Mouse (Mus musculus) megakaryocyte, adult 5-6 weeks (primary cell): ENCODE measurements around the gene Olfr559. TPM values are rescaled to one million over a fixed set of nuclear protein-coding genes. Genes with fewer than 3 reads are reported as not detected.

Source experiments
- ATAC-seq: 2 replicates; pipeline ENCODE4 v1.8.0; 2016; ENCODE audit warnings: mild to moderate bottlenecking, inconsistent platforms; ENCODE audit not compliant: poor library complexity, severe bottlenecking
- total RNA-seq, 2 experiments: library from RNA; stranded (forward) in 1 of 2; stranded (reverse) in 1 of 2; fragments of 153-499, 151-499 nt in 1 of 2; fragments of 221-1000, 200-1000 nt in 1 of 2; gene quantifications; 2 replicates each; pipeline versions ENCODE4 v1.2.3 to v1.2.4; 2015 to 2017

Gene Olfr559
- not detected in 2 replicates for total RNA-seq (2015)
- total RNA-seq (2017), result not detected in 2 replicates

DNA sequence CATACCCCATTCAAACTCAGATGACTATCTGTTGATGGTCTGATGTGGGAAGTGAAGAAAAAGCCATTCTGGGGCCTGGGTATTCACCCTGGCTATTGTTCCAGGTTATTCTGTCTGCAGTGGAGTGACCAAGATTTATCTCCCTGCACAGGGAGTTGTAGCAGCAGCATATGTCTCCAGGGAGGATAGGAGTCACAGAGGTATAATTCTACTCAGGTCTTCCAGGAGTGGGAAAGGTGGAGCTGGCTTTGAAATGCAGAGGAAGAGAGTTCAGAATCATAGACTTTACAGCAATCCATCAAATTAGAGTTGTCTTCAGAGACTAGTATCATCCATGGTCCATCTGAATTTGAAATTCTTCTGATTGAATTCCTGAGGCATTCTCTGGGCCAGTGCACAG, at the start of gene Olfr559:
Olfr559 (minus strand) TSS at position 101 of the 400 bp plus-strand sequence.
- no peak for ATAC-seq

DNA sequence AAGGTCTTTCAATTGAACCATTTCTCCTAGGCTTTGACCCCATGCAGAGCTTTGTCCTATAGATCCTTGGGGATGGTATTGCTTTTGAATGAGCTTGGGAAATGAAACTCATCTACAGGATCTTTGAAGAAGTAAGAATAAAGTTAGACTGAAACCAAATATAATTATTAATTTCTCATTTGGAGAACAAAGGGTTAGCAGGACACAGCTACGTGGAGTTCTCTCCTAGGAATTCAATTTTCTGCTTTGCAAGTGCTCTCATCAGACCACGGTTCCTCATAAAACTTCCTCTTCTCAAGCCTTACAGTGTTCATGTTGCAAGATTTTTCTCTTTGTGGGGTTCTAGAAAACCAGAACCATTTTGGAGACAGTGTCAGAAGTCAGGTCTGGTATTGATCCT, 43.6 kb upstream of the Olfr559 start, which contains the start of gene Olfr561:
Olfr561 (plus strand) TSS at position 301 of the 400 bp plus-strand sequence.
- no peak for ATAC-seq

GRCm38 (mm10) chr7:102759266-102759665, 32.0 kb upstream of the Olfr559 start, which contains the start of the genes Olfr560 and Olfr78:
TSS of gene Olfr560 (minus strand) at chr7:102759366.
TSS of gene Olfr78 (minus strand) at chr7:102759471.
- ATAC-seq, result no peak

GRCm38 (mm10) chr7:102752086-102752485, 24.8 kb upstream of the Olfr559 start:
- no peak for ATAC-seq

DNA sequence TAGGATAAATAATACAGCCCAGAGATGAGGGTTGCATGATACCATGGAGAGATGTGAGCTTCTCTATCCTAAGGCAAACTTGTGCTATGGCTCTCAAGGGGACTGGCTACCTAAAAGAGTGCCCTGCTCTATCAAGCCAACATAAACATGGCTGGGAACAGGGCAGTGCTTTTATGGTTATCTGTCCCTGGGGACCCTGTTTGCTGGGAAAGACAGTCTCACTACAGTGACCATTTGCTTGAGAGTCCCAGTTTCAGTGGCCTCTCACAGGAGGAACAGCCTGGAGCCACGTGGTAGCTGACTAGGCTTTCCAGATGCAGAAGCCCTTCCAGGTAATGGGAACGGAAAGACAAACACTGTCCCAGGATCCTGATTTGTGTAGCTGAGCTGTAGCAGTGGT, 10.4 kb upstream of the Olfr559 start:
- ATAC-seq, result no peak

- no peak for ATAC-seq
Observed at GRCm38 (mm10) chr7:102733793-102734192, 6.5 kb upstream of the Olfr559 start.

DNA sequence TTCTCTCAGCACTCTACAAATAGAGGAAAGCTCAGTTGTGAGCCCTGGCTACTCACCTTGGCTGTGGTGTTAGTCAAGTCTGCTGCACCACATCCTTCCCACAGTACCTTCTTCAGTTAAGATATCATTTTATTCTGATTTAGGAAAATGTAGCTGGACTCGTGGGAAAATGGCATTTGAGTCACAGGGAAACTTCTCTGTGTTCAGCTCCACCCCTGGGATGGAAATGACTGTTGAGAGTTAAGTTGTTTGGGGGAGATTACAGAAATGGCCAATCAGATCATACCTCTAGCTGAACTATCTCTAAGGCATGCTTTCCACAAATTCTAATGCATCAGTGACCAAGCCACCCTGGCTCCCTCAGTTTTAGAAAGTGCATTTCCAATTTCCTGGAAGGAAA, 8.3 kb downstream of the Olfr559 start, which contains the start of gene Olfr33:
Olfr33 (minus strand) TSS at position 101 of the 400 bp plus-strand sequence.
- ATAC-seq, result no peak

GRCm38 (mm10) chr7:102701915-102702314, 25.4 kb downstream of the Olfr559 start, which contains the start of gene Olfr558:
TSS of gene Olfr558 (plus strand) at chr7:102702215.
- no peak for ATAC-seq

- ATAC-seq, result no peak
Observed at GRCm38 (mm10) chr7:102698461-102698860, 28.8 kb downstream of the Olfr559 start.

DNA sequence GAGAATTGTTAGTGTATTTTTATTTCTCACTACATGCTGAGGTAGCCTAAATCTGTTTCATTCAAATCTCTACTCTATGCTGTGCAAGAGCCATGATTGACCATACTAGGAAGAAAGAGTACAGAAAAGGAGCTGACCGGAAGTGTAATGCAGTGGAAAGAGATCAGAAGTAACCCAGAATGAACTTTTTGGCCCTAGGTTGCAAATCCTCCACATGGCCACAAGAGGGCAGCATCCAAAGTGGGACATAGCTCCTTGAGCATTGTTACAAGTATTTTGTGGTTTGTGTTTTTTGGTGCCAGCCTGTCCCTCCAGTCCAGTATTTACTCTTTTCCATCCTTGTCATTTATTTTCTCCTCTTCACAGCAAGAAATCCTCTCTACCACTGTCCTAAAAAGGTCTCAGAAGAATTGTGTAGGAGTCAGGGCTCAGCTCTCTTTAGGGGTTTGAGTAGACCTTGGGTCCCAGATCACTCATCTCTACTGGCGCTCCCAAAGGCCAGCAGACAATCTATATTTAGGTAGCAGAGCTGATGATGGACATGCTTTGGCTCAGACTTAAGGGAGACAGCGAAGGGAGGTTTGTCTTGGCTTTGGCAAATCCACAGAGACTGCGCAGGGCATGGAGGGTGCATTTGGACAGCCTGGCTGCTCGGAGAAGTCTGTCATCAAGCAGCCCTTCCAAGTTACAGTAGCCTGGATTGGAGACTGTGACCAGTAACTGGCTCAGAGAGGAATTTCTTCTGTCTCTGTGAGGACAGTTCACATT, 31.7 kb downstream of the Olfr559 start, which contains the start of gene Olfr557:
Olfr557 (plus strand) TSS at position 553 of the 768 bp plus-strand sequence.
- peak; percentile 89 for ATAC-seq

DNA sequence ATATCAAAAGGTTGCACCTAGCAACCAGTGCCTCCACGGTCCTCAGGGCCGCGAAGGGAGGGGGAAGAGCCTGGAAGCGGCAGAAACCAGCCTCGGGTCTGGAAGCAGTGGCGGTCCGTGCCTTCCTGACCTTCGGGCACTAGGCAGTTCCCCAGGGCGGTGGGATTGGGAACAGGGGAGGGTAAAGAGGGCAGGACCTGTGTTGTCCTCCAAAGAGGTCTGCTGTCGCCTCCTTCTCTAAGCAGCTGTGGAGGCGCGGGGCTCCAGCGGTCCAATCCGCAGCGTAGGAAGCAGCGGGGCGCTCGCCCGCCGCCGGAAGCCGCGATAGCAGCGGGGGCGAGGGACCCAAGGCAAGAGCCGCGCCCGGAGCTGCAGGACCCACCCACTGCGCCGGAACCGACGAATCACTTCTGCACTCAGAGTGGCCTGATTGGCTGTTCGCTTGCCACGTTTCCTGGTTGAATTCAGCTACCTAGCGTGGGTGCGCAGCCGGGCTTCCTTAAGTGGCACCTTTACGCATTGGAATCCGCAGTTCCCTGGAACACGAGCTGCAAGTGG, 40.3 kb downstream of the Olfr559 start, which contains the start of gene Trim68:
Trim68 (minus strand) TSS at position 384 of the 558 bp plus-strand sequence.
- peak; percentile 99 for ATAC-seq

GRCm38 (mm10) chr7:102681916-102682315, 45.4 kb downstream of the Olfr559 start:
- no peak for ATAC-seq

DNA sequence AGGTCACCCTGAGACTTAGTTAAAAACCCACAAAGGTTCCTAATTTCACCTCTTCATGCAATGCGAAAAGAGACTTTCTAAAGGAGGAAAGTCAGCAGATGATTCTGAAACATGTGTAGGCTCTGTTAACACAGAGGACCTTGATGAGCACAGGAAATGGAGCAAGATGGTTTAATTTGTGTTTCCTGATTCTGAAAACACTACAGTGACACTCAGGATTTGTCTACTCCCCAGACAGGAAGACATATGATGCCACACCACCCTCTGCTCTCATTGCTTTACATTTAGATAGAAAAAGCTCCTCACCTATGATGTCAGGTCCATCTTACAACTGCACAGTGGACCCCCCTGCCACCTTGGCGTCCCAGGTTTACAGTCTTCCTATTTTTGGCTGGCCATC, 51.1 kb downstream of the Olfr559 start:
- peak; percentile 78 for ATAC-seq

Other genes starting within 250 kb of the Olfr559 start
Only the 30 nearest of the 33 such genes appear.
- not detected in 2 replicates for gene Olfr545, start 227.9 kb downstream of the Olfr559 start, total RNA-seq (2015)
- gene Olfr545, start 227.9 kb downstream of the Olfr559 start, total RNA-seq (2017), result not detected in 2 replicates
- not detected in 2 replicates for gene Olfr547, start 192.7 kb downstream of the Olfr559 start, total RNA-seq (2015)
- not detected in 2 replicates for gene Olfr547, start 192.7 kb downstream of the Olfr559 start, total RNA-seq (2017)
- not detected in 2 replicates for gene Olfr548-ps1, start 186.6 kb downstream of the Olfr559 start, total RNA-seq (2015)
- not detected in 2 replicates for gene Olfr548-ps1, start 186.6 kb downstream of the Olfr559 start, total RNA-seq (2017)
- gene Olfr549, start 177.6 kb downstream of the Olfr559 start, total RNA-seq (2015), result not detected in 2 replicates
- gene Olfr549, start 177.6 kb downstream of the Olfr559 start, total RNA-seq (2017), result not detected in 2 replicates
- gene Trim21, start 162.0 kb downstream of the Olfr559 start, total RNA-seq (2015), result 14.9 and 16.5 TPM in 2 replicates
- 31.4 and 53.9 TPM in 2 replicates for gene Trim21, start 162.0 kb downstream of the Olfr559 start, total RNA-seq (2017)
- gene Olfr550, start 156.0 kb downstream of the Olfr559 start, total RNA-seq (2015), result 0.45 TPM in 1 of 2 replicates, not detected in the other
- gene Olfr550, start 156.0 kb downstream of the Olfr559 start, total RNA-seq (2017), result not detected in 2 replicates
- gene Olfr551, start 135.6 kb downstream of the Olfr559 start, total RNA-seq (2015), result not detected in 2 replicates
- not detected in 2 replicates for gene Olfr551, start 135.6 kb downstream of the Olfr559 start, total RNA-seq (2017)
- not detected in 2 replicates for gene Olfr552, start 129.7 kb downstream of the Olfr559 start, total RNA-seq (2015)
- gene Olfr552, start 129.7 kb downstream of the Olfr559 start, total RNA-seq (2017), result not detected in 2 replicates
- not detected in 2 replicates for gene Olfr553, start 109.3 kb downstream of the Olfr559 start, total RNA-seq (2015)
- not detected in 2 replicates for gene Olfr553, start 109.3 kb downstream of the Olfr559 start, total RNA-seq (2017)
- gene Olfr554, start 89.1 kb downstream of the Olfr559 start, total RNA-seq (2015), result not detected in 2 replicates
- not detected in 2 replicates for gene Olfr554, start 89.1 kb downstream of the Olfr559 start, total RNA-seq (2017)
- not detected in 2 replicates for gene Olfr555, start 68.7 kb downstream of the Olfr559 start, total RNA-seq (2015)
- not detected in 2 replicates for gene Olfr555, start 68.7 kb downstream of the Olfr559 start, total RNA-seq (2017)
- not detected in 2 replicates for gene Olfr556, start 62.6 kb downstream of the Olfr559 start, total RNA-seq (2015)
- not detected in 2 replicates for gene Olfr556, start 62.6 kb downstream of the Olfr559 start, total RNA-seq (2017)
- gene Trim68, start 40.2 kb downstream of the Olfr559 start, total RNA-seq (2015), result 3.5 and 3.7 TPM in 2 replicates
- 2.9 and 3.4 TPM in 2 replicates for gene Trim68, start 40.2 kb downstream of the Olfr559 start, total RNA-seq (2017)
- not detected in 2 replicates for gene Olfr557, start 31.6 kb downstream of the Olfr559 start, total RNA-seq (2015)
- not detected in 2 replicates for gene Olfr557, start 31.6 kb downstream of the Olfr559 start, total RNA-seq (2017)
- not detected in 2 replicates for gene Olfr558, start 25.3 kb downstream of the Olfr559 start, total RNA-seq (2015)
- not detected in 2 replicates for gene Olfr558, start 25.3 kb downstream of the Olfr559 start, total RNA-seq (2017)
- gene Olfr33, start 8.4 kb downstream of the Olfr559 start, total RNA-seq (2015), result not detected in 2 replicates
- not detected in 2 replicates for gene Olfr33, start 8.4 kb downstream of the Olfr559 start, total RNA-seq (2017)
- gene Olfr560, start 31.9 kb upstream of the Olfr559 start, total RNA-seq (2015), result not detected in 2 replicates
- not detected in 2 replicates for gene Olfr560, start 31.9 kb upstream of the Olfr559 start, total RNA-seq (2017)
- not detected in 2 replicates for gene Olfr78, start 32.0 kb upstream of the Olfr559 start, total RNA-seq (2015)
- gene Olfr78, start 32.0 kb upstream of the Olfr559 start, total RNA-seq (2017), result not detected in 2 replicates
- gene Olfr561, start 43.7 kb upstream of the Olfr559 start, total RNA-seq (2015), result not detected in 2 replicates
- not detected in 2 replicates for gene Olfr561, start 43.7 kb upstream of the Olfr559 start, total RNA-seq (2017)
- not detected in 2 replicates for gene Olfr564, start 76.0 kb upstream of the Olfr559 start, total RNA-seq (2015)
- gene Olfr564, start 76.0 kb upstream of the Olfr559 start, total RNA-seq (2017), result not detected in 2 replicates
- gene Olfr566, start 131.3 kb upstream of the Olfr559 start, total RNA-seq (2015), result not detected in 2 replicates
- gene Olfr566, start 131.3 kb upstream of the Olfr559 start, total RNA-seq (2017), result not detected in 2 replicates
- not detected in 2 replicates for gene Olfr568, start 149.6 kb upstream of the Olfr559 start, total RNA-seq (2015)
- not detected in 2 replicates for gene Olfr568, start 149.6 kb upstream of the Olfr559 start, total RNA-seq (2017)
- not detected in 2 replicates for gene Olfr569, start 163.4 kb upstream of the Olfr559 start, total RNA-seq (2015)
- gene Olfr569, start 163.4 kb upstream of the Olfr559 start, total RNA-seq (2017), result not detected in 2 replicates
- not detected in 2 replicates for gene Olfr570, start 167.1 kb upstream of the Olfr559 start, total RNA-seq (2015)
- not detected in 2 replicates for gene Olfr570, start 167.1 kb upstream of the Olfr559 start, total RNA-seq (2017)
- not detected in 2 replicates for gene Olfr571, start 190.0 kb upstream of the Olfr559 start, total RNA-seq (2015)
- not detected in 2 replicates for gene Olfr571, start 190.0 kb upstream of the Olfr559 start, total RNA-seq (2017)
- gene Olfr572, start 196.9 kb upstream of the Olfr559 start, total RNA-seq (2015), result not detected in 2 replicates
- gene Olfr572, start 196.9 kb upstream of the Olfr559 start, total RNA-seq (2017), result not detected in 2 replicates
- not detected in 2 replicates for gene Olfr573-ps1, start 215.1 kb upstream of the Olfr559 start, total RNA-seq (2015)
- not detected in 2 replicates for gene Olfr573-ps1, start 215.1 kb upstream of the Olfr559 start, total RNA-seq (2017)
- not detected in 2 replicates for gene Olfr574, start 221.0 kb upstream of the Olfr559 start, total RNA-seq (2015)
- not detected in 2 replicates for gene Olfr574, start 221.0 kb upstream of the Olfr559 start, total RNA-seq (2017)
- gene Olfr575, start 231.3 kb upstream of the Olfr559 start, total RNA-seq (2015), result not detected in 2 replicates
- gene Olfr575, start 231.3 kb upstream of the Olfr559 start, total RNA-seq (2017), result not detected in 2 replicates
- gene Olfr576, start 235.2 kb upstream of the Olfr559 start, total RNA-seq (2015), result not detected in 2 replicates
- not detected in 2 replicates for gene Olfr576, start 235.2 kb upstream of the Olfr559 start, total RNA-seq (2017)